Comparison of ENCODE assay signal across 21 mouse cellular contexts in the genomic region with DNA sequence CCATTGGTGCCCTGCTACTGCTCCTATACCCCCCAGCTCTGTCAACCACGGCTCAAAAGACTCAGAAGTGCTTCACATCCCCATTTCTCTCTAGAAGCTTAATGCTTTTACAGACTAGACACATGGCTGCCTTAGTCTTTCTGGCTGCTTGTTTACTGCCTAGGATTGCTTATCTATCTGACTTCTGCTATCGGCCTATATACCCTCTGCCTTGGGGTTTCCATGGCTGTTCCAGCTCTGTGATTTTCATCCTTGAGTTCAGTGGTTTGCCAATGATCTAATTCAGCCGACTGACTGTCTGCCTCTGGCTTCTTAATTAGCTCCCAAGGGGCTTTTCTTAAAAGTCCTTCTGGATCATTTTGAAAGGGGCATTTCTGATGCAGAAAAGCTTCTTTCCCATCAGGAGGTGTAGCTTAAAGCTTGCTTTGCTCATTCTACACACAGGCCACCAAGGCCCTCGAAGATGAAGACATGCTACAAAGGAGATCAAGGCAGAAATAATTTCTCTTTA. TPM values are rescaled to one million over a fixed set of nuclear protein-coding genes. Genes with fewer than 3 reads are reported as not detected.
A peak's percentile ranks its signal among the peaks of the same experiment; 100 is the strongest.
DNase-seq lines count a peak whose midpoint lies in the region; ATAC-seq and TF ChIP-seq lines count a peak whose summit lies in the region.
"Had no signal": no experiment of that assay in that cellular context is flagged by ENCODE, and none has a peak within 500 bp of the region (broad histone marks: within the 10 kb centered on the region; RNA-seq: fewer than 3 reads in every experiment).

No protein-coding gene starts in this region.

- DNase-seq in hindbrain, embryonic 11.5 days (ENCODE audit: low spot score): peak; percentile 4
- no peak for DNase-seq in hindbrain, embryonic 10.5 days (ENCODE audit: low spot score)
- DNase-seq in hindbrain, embryonic 14.5 days (ENCODE audit: low spot score): peak; percentile 42
- DNase-seq in retina, postnatal 1 day: peak; percentile 41
- DNase-seq in left cerebral cortex, adult 2 months (ENCODE audit: extremely low spot score in 1 of 2, low spot score in 2 of 2): no peak
- DNase-seq in urinary bladder, adult 2 months (ENCODE audit: low spot score): no peak
- DNase-seq: heart, adult 11 months; kidney, postnatal 25 days; liver, embryonic 13.5 days; lung, adult 2 months; thymus, adult 18-20 months; thymus, postnatal 36 days had no signal

- no peak overlapping the region for H3K4me3 ChIP-seq in hindbrain, embryonic 11.5 days (ENCODE audit: low read depth, low read length)
- H3K4me3 ChIP-seq in hindbrain, embryonic 10.5 days: no peak overlapping the region
- H3K4me3 ChIP-seq in hindbrain, embryonic 14.5 days (replicated peaks; ENCODE audit: low read length): no peak overlapping the region
- H3K4me3 ChIP-seq in midbrain, embryonic 13.5 days (replicated peaks): no peak overlapping the region
- no peak overlapping the region for H3K4me3 ChIP-seq in left cerebral cortex, adult 2 months
- H3K4me3 ChIP-seq: embryonic facial prominence, embryonic 15.5 days; liver, embryonic 13.5 days; megakaryocyte, embryonic 14.5 days; neural tube, embryonic 12.5 days had no signal

- H3K27ac ChIP-seq in hindbrain, embryonic 11.5 days (ENCODE audit: low read depth, low read length): no peak overlapping the region
- no peak overlapping the region for H3K27ac ChIP-seq in hindbrain, embryonic 10.5 days
- H3K27ac ChIP-seq in hindbrain, embryonic 14.5 days: 0 out of 2 replicates have a peak overlapping the region, but pooled peaks have one; percentile 9
- peak overlapping the region; percentile 72 for H3K27ac ChIP-seq in midbrain, embryonic 13.5 days
- no peak overlapping the region for H3K27ac ChIP-seq in left cerebral cortex, adult 2 months
- H3K27ac ChIP-seq: embryonic facial prominence, embryonic 15.5 days; liver, embryonic 13.5 days; neural tube, embryonic 12.5 days had no signal

- no peaks in the 10 kb centered on the region for H3K36me3 ChIP-seq in hindbrain, embryonic 11.5 days (ENCODE audit: control insufficient read depth, insufficient read depth, low read length)
- no peaks in the 10 kb centered on the region for H3K36me3 ChIP-seq in hindbrain, embryonic 10.5 days
- H3K36me3 ChIP-seq in hindbrain, embryonic 14.5 days (replicated peaks; ENCODE audit: control insufficient read depth, insufficient read depth): no peaks in the 10 kb centered on the region
- no peaks in the 10 kb centered on the region for H3K36me3 ChIP-seq in midbrain, embryonic 13.5 days
- H3K36me3 ChIP-seq: embryonic facial prominence, embryonic 15.5 days; liver, embryonic 13.5 days; neural tube, embryonic 12.5 days had no signal

- no peak for ATAC-seq in hindbrain, embryonic 11.5 days (ENCODE audit: low FRiP score)
- peak; percentile 46; the same call in 1 of the 2 replicates for ATAC-seq in hindbrain, embryonic 14.5 days (ENCODE audit: low FRiP score)
- peak; percentile 65; the same call in 1 of the 2 replicates for ATAC-seq in midbrain, embryonic 13.5 days
- ATAC-seq: forebrain, embryonic 16.5 days; intestine, embryonic 16.5 days; Patski had no signal

- H3K9me3 ChIP-seq in hindbrain, embryonic 11.5 days (ENCODE audit: control insufficient read depth, low read length): no peaks in the 10 kb centered on the region
- H3K9me3 ChIP-seq in hindbrain, embryonic 10.5 days: no peaks in the 10 kb centered on the region
- no peaks in the 10 kb centered on the region for H3K9me3 ChIP-seq in hindbrain, embryonic 14.5 days (ENCODE audit: control insufficient read depth, low read length)
- no peaks in the 10 kb centered on the region for H3K9me3 ChIP-seq in midbrain, embryonic 13.5 days
- H3K9me3 ChIP-seq: embryonic facial prominence, embryonic 15.5 days; liver, embryonic 13.5 days; neural tube, embryonic 12.5 days had no signal

- no peaks in the 10 kb centered on the region for H3K27me3 ChIP-seq in hindbrain, embryonic 11.5 days (ENCODE audit: control insufficient read depth, insufficient read depth, low read length)
- H3K27me3 ChIP-seq in hindbrain, embryonic 10.5 days (ENCODE audit: insufficient read depth, poor library complexity, severe bottlenecking): no peaks in the 10 kb centered on the region; the same call in 1 of the 2 replicates
- H3K27me3 ChIP-seq in hindbrain, embryonic 14.5 days (ENCODE audit: control insufficient read depth, insufficient read depth, low read length): no peaks in the 10 kb centered on the region
- no peaks in the 10 kb centered on the region for H3K27me3 ChIP-seq in midbrain, embryonic 13.5 days
- H3K27me3 ChIP-seq: embryonic facial prominence, embryonic 15.5 days; liver, embryonic 13.5 days; megakaryocyte, embryonic 14.5 days; neural tube, embryonic 12.5 days had no signal

- no peak overlapping the region for H3K9ac ChIP-seq in hindbrain, embryonic 11.5 days (ENCODE audit: low read depth, low read length)
- H3K9ac ChIP-seq in hindbrain, embryonic 14.5 days: no peak overlapping the region
- H3K9ac ChIP-seq in midbrain, embryonic 13.5 days (replicated peaks): no peak overlapping the region
- H3K9ac ChIP-seq: embryonic facial prominence, embryonic 15.5 days; liver, embryonic 13.5 days; neural tube, embryonic 12.5 days had no signal

- no peak overlapping the region for H3K4me2 ChIP-seq in hindbrain, embryonic 11.5 days (replicated peaks; ENCODE audit: low read depth, low read length)
- H3K4me2 ChIP-seq in hindbrain, embryonic 14.5 days (replicated peaks): no peak overlapping the region
- no peak overlapping the region for H3K4me2 ChIP-seq in midbrain, embryonic 13.5 days (replicated peaks)
- H3K4me2 ChIP-seq: embryonic facial prominence, embryonic 15.5 days; heart, embryonic 11.5 days; liver, embryonic 13.5 days; neural tube, embryonic 12.5 days had no signal

- WGBS in hindbrain, embryonic 11.5 days: 58% methylated on average over 4 of the region's 4 CpGs
- WGBS in hindbrain, embryonic 10.5 days: 49% methylated on average over 4 of the region's 4 CpGs
- 35% methylated on average over 4 of the region's 4 CpGs for WGBS in hindbrain, embryonic 14.5 days
- 10% methylated on average over 4 of the region's 4 CpGs for WGBS in midbrain, embryonic 13.5 days

- H3K4me1 ChIP-seq in hindbrain, embryonic 11.5 days (replicated peaks; ENCODE audit: control insufficient read depth, insufficient read depth, low read length): no peaks in the 10 kb centered on the region
- H3K4me1 ChIP-seq in hindbrain, embryonic 10.5 days (replicated peaks): peaks cover 6% of the 10 kb centered on the region; the same call in 1 of the 2 replicates
- H3K4me1 ChIP-seq in hindbrain, embryonic 14.5 days (replicated peaks; ENCODE audit: control insufficient read depth, insufficient read depth, low read length): no peaks in the 10 kb centered on the region
- peaks cover 12% of the 10 kb centered on the region; the same call in 1 of the 2 replicates for H3K4me1 ChIP-seq in midbrain, embryonic 13.5 days (replicated peaks)
- H3K4me1 ChIP-seq: embryonic facial prominence, embryonic 15.5 days; liver, embryonic 13.5 days; megakaryocyte, embryonic 14.5 days; neural tube, embryonic 12.5 days had no signal

- intact Hi-C loops in left cerebral cortex, adult 2 months (cut with DNase I): no loop called here

- no peak for TF ChIP-seq CTCF in left cerebral cortex, adult 2 months (IDR thresholded peaks at IDR 0.05)

RNA-seq across cellular contexts. Expression of gene Gap43, which starts 40.9 kb away (rescaled TPM):
- 375 and 387 TPM in 2 replicates for polyA plus RNA-seq in hindbrain, embryonic 11.5 days (2014; fragmentation: Nextera tagmentation; extraction: Ambion mirVana)
- 160 and 277 TPM in 2 replicates for polyA plus RNA-seq in hindbrain, embryonic 10.5 days (2016; fragmentation: Nextera tagmentation; extraction: Ambion mirVana)
- polyA plus RNA-seq in hindbrain, embryonic 14.5 days (2014; fragmentation: Nextera tagmentation; extraction: Ambion mirVana): 1,468 and 1,692 TPM in 2 replicates
- 875 and 991 TPM in 2 replicates for polyA plus RNA-seq in midbrain, embryonic 13.5 days (2015; fragmentation: Nextera tagmentation; extraction: Ambion mirVana)
- total RNA-seq in left cerebral cortex, adult 2 months (2021): 100 to 1,000 TPM; 302 to 315 TPM
- 2.5 and 2.7 TPM in 2 replicates for polyA plus RNA-seq in urinary bladder, adult 2 months (2012; rRNA removed)
- total RNA-seq: hematopoietic stem cell, adult 5-6 weeks had no signal
- polyA plus RNA-seq: Patski had no signal

Comparison
In these comparisons a context has a peak if more than half of its experiments do, and no peak if none do; other contexts are left out.
1. DNase-seq: peak in hindbrain, embryonic 11.5 days (single experiment), hindbrain, embryonic 14.5 days (single experiment) and retina, postnatal 1 day (single experiment); none in hindbrain, embryonic 10.5 days (single experiment), left cerebral cortex, adult 2 months (0 of 2) and urinary bladder, adult 2 months (single experiment).
2. H3K27ac ChIP-seq: peak in hindbrain, embryonic 14.5 days (single experiment) and midbrain, embryonic 13.5 days (single experiment); none in hindbrain, embryonic 11.5 days (single experiment), hindbrain, embryonic 10.5 days (single experiment) and left cerebral cortex, adult 2 months (single experiment).
3. RNA of gene Gap43, which starts 40.9 kb away (polyA plus RNA-seq): 1,468 to 1,692 TPM in hindbrain, embryonic 14.5 days, 875 to 991 TPM in midbrain, embryonic 13.5 days, 375 to 387 TPM in hindbrain, embryonic 11.5 days and 160 to 277 TPM in hindbrain, embryonic 10.5 days; 2.5 to 2.7 TPM in urinary bladder, adult 2 months; every median in the first group is over 10 times any median in the second.